Mouse (Mus musculus) intestine, postnatal 0 days (tissue): ENCODE data around the gene Vnn1. TPM values are rescaled to one million over a fixed set of nuclear protein-coding genes. Genes with fewer than 3 reads are reported as not detected.

Source experiments
- ATAC-seq: fragments of 200-750 bp; cut with Nextera tagmentation; 2 replicates; pipeline ENCODE4 v1.8.0; 2017; ENCODE audit warnings: mild to moderate bottlenecking, moderate TSS enrichment, moderate library complexity
- H3K27ac ChIP-seq: fragments of 300-500 bp; sonication (generic); 2 replicates; pipeline ENCODE4 v1.5.1; 2014; ENCODE audit warnings: mild to moderate bottlenecking, low read depth, low read length, moderate library complexity
- H3K27me3 ChIP-seq: fragments of 300-500 bp; sonication (generic); replicated peaks from 2 replicates; pipeline ENCODE4 v1.6.1; 2014; ENCODE audit warnings: low read length, mixed read lengths; ENCODE audit not compliant: control insufficient read depth, insufficient read depth
- H3K36me3 ChIP-seq: fragments of 300-500 bp; sonication (generic); 2 replicates; pipeline ENCODE4 v1.6.1; 2014; ENCODE audit warnings: mild to moderate bottlenecking, moderate library complexity; ENCODE audit not compliant: control insufficient read depth, insufficient read depth
- H3K4me1 ChIP-seq: fragments of 300-500 bp; sonication (generic); replicated peaks from 2 replicates; pipeline ENCODE4 v1.6.1; 2014; ENCODE audit warnings: antibody characterized with exemption, low read length, mixed read lengths; ENCODE audit not compliant: control insufficient read depth, insufficient read depth
- H3K4me2 ChIP-seq: fragments of 300-500 bp; sonication (generic); replicated peaks from 2 replicates; pipeline ENCODE4 v1.6.1; 2014; ENCODE audit warnings: low read depth, mild to moderate bottlenecking, moderate library complexity
- H3K4me3 ChIP-seq: fragments of 300-500 bp; sonication (generic); 2 replicates; pipeline ENCODE4 v1.5.1; 2014; ENCODE audit warnings: low read depth, low read length
- H3K9ac ChIP-seq: fragments of 300-500 bp; sonication (generic); 2 replicates; pipeline ENCODE4 v1.6.1; 2014; ENCODE audit warnings: mild to moderate bottlenecking, low read depth, low read length
- H3K9me3 ChIP-seq: fragments of 300-500 bp; sonication (generic); 2 replicates; pipeline ENCODE4 v1.6.1; 2016; ENCODE audit warnings: mixed run types; ENCODE audit not compliant: control insufficient read depth
- CTCF ChIP-seq: sonication (generic); IDR thresholded peaks from 2 replicates; pipeline ENCODE4 v1.5.1; 2016; ENCODE audit warnings: low read depth, mild to moderate bottlenecking, control low read depth, antibody characterized with exemption, moderate library complexity
- WGBS: fragments of 180-500 bp; shearing (Covaris S2); extraction: QIAGEN DNeasy Blood & Tissue Kit; methylation state at CpG from one replicate; pipeline ENCODE4 v1.1.7; 2014; 5-methylcytosine and 5-hydroxymethylcytosine counted together
- polyA plus RNA-seq: library from polyadenylated mRNA; unstranded; fragments of >200 nt; fragmentation: Nextera tagmentation; extraction: Ambion mirVana; gene quantifications from 2 replicates; pipeline ENCODE4 v1.2.1, GENCODE M21; 2015

Vnn1 gene
- 7.4 and 8.2 TPM in 2 replicates for polyA plus RNA-seq

DNA sequence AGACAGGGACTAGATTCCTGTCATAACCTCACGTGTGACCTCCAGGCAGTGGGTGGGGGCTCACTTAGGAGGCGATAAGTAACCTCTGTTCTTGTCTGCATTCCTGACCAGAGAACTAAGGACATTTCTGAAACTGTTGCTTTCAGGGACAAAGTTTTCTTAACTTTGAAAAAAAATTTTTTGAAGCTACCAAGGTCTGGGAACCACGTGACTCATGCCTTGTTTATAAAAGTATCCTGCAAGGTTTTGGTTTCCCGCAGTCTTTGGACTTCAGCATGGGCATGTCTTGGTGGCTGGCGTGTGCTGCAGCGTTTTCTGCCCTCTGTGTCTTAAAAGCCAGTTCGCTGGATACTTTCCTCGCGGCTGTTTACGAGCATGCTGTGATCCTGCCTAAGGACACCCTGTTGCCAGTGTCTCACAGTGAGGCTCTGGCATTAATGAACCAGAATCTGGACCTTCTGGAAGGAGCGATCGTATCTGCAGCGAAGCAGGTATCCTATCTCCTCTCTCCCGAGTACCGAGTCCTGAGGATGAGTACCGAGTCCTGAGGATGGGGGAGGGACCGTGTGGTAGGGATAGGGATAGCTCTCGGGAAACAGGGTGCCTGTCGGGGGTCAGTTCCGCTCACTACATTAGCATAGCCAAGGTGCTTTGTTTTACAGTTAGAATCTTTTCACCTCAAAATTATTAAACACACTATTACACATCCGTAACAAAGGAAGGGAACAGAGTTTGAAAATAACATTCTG, at the start of gene Vnn1:
TSS of gene Vnn1 (plus strand) at position 88 of the 749 bp plus-strand sequence.
- Histone ChIP-seq H3K4me3 (peak within 1 kb of the TSS; percentile 22), H3K27me3 (no peaks in the 10 kb centered on the region), H3K4me2 (peak within 1 kb of the TSS; percentile 72), H3K4me1 (no peaks in the 10 kb centered on the region), H3K27ac (no peak within 1 kb of the TSS), H3K9ac (no peak within 1 kb of the TSS; the same call in 1 of the 2 replicates), H3K36me3 (no peaks in the 10 kb centered on the region), H3K9me3 (no peaks in the 10 kb centered on the region)
- peak; percentile 65; the same call in 1 of the 2 replicates for ATAC-seq
- WGBS, result 10% methylated on average over 21 of the region's 21 CpGs
- TF ChIP-seq CTCF, result no peak

DNA sequence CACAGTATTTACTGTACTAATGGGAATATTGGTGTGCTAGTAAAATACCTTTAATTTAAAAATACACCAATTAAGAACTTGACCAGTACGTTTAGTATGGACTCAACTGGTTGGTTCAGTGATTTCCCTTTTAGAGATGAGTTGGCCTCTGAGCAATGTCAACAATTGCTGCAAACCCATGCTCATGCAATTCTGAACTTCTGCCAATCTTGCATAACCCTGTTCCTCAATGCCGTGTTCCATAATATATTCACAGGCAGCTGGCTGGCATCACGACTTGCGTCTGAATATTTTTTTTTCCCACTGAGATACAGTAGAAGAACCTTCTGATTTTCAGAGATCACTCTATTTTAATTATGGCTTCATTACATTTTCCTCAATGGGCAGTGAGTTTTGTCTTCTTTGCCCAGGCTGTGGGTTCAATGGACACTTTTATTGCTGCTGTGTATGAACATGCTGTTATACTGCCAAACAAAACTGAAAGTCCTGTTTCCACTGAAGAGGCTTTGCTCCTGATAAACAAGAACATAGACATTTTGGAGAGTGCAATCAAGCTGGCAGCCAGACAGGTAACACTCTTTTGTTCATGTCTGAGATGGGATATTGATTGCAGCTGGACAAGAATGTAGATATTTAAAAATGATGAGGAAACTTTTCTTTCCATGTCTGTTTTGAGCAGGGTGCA, 43.1 kb upstream of the Vnn1 start, which contains the start of gene Vnn3:
TSS of gene Vnn3 (plus strand) at position 235 of the 685 bp plus-strand sequence.
- ATAC-seq, result no peak
- no peak within 1 kb of the TSS for H3K27ac ChIP-seq
- no peaks in the 10 kb centered on the region for H3K9me3 ChIP-seq
- no peaks in the 10 kb centered on the region for H3K36me3 ChIP-seq
- no peaks in the 10 kb centered on the region for H3K27me3 ChIP-seq
- no peaks in the 10 kb centered on the region for H3K4me1 ChIP-seq
- no peak within 1 kb of the TSS for H3K4me3 ChIP-seq
- no peak for TF ChIP-seq CTCF
- H3K4me2 ChIP-seq, result no peak within 1 kb of the TSS
- H3K9ac ChIP-seq, result no peak within 1 kb of the TSS
- 54% methylated on average over 4 of the region's 4 CpGs for WGBS

DNA sequence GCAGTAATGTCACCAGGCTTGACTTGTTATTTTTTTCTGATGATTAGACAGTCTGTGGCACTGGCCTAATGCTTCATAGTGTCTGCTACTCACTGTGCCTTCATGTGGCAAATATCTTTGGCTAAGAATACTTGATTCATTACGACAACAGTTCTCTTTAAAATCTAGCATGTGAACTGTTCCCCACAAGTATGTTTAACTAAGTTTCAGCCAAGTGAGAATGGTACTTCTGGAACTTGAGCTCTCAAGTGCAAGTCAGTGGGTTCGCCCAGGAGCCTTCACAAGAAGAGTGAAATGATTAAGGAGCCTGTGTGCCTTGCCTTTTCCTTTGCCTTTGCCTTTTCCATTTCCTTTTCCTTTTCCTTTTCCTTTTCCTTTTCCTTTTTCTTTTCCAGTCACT, 42.4 kb upstream of the Vnn1 start:
- Histone ChIP-seq H3K9ac (no peak overlapping the region), H3K27me3 (no peaks in the 10 kb centered on the region), H3K27ac (no peak overlapping the region), H3K4me1 (no peaks in the 10 kb centered on the region), H3K4me2 (no peak overlapping the region), H3K4me3 (no peak overlapping the region), H3K36me3 (no peaks in the 10 kb centered on the region), H3K9me3 (no peaks in the 10 kb centered on the region)
- TF ChIP-seq CTCF, result no peak
- WGBS, result 87% methylated on average over 2 of the region's 2 CpGs
- no peak for ATAC-seq

DNA sequence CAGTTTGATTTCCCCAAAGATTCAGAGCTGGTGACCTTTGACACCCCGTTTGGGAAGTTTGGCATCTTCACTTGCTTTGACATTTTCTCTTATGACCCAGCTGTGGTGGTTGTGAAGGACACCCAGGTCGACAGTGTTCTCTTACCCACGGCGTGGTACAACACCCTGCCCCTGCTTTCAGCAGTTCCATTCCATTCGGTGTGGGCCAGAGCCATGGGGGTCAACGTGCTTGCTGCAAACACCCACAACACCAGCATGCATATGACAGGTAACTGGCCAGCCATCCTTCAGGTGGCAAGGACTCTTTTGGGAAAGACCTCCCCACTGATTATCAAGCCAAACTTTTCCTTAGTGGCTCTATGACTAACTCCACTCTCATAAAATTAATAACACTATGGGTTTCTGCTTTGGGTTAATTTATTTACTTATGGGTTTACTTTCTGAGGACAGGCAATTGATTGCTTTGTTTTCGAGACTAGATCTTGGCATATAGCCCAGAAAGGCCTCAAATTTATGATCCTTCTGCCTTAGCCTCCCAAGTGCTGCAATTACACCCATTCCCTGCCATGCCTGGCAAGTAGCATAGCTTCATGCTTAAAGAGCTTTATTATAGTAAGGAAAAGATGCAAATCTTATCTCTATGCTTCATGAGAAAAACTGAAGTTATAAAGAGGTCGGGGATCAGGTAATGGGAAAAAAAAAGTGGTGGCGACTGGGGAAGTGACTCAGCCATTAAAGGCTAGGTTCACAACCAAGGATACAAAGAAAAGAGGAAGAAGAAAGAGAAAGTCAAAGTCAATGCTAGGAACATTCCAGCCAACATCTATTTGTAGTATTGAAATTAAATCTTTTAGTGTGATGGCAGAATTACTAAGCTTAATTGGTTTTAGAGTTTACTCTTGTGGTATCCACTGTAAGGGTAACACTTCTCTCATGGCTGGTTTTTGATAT, 29.9 kb upstream of the Vnn1 start:
- Histone ChIP-seq H3K27me3 (no peaks in the 10 kb centered on the region), H3K9me3 (no peaks in the 10 kb centered on the region), H3K36me3 (no peaks in the 10 kb centered on the region), H3K9ac (no peak overlapping the region), H3K4me1 (no peaks in the 10 kb centered on the region), H3K4me2 (no peak overlapping the region), H3K4me3 (no peak overlapping the region), H3K27ac (no peak overlapping the region)
- WGBS, result 49% methylated on average over 9 of the region's 9 CpGs
- TF ChIP-seq CTCF, result no peak
- ATAC-seq, result peak; percentile 90

DNA sequence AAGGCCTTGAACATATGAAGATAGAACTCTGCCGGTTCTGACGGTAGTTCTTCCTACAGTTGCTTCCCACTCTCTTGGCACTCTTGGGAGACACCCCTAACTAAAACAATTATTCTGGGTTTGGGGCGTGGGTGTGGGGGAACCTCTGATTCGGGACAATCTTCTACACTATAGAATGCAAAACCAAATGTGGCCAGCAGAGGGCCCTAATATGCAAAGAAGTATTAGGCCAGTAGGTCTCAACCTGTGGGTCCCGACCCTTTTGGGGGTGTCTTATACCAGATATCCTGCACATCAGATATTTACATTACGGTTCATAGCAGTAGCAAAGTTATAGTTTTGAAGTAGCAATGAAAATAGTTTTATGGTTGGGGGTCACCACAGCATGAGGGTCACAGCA, 13.8 kb upstream of the Vnn1 start:
- H3K4me3 ChIP-seq, result no peak overlapping the region
- H3K4me2 ChIP-seq, result no peak overlapping the region
- H3K36me3 ChIP-seq, result no peaks in the 10 kb centered on the region
- no peaks in the 10 kb centered on the region for H3K4me1 ChIP-seq
- H3K9ac ChIP-seq, result no peak overlapping the region
- TF ChIP-seq CTCF, result peak; percentile 56
- no peak for ATAC-seq
- 87% methylated on average over 6 of the region's 6 CpGs for WGBS
- H3K9me3 ChIP-seq, result no peaks in the 10 kb centered on the region
- H3K27me3 ChIP-seq, result no peaks in the 10 kb centered on the region
- H3K27ac ChIP-seq, result no peak overlapping the region

DNA sequence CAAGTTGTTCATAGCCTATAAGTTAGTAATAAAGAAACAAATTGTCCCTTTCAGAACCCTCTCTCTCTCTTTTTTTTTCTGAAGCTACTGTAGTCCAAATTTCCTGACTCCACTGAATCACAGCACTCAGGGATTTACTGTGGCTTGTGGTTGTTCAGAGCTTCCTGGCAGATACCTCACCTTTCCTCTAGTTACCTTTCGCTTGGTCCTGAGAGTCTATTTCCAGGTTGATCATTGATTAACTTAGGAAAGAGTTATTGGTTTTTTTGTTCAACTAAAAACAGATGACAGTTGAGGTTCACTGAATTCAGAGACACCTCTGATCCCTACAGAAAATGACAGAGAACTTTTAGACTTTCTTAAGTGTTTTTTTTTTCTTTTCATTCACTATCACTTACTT, 9.6 kb upstream of the Vnn1 start:
- ATAC-seq, result no peak
- H3K9me3 ChIP-seq, result no peaks in the 10 kb centered on the region
- no peak overlapping the region for H3K4me3 ChIP-seq
- H3K4me2 ChIP-seq, result no peak overlapping the region
- H3K36me3 ChIP-seq, result no peaks in the 10 kb centered on the region
- TF ChIP-seq CTCF, result no peak
- no peaks in the 10 kb centered on the region for H3K27me3 ChIP-seq
- H3K27ac ChIP-seq, result no peak overlapping the region
- no peaks in the 10 kb centered on the region for H3K4me1 ChIP-seq
- WGBS, result 57% methylated on average over 1 of the region's 1 CpGs
- H3K9ac ChIP-seq, result no peak overlapping the region
